Mouse (Mus musculus) T-helper 2 cell (primary cell): ENCODE results near the gene Fkbp10.

ENCODE experiments used
- in situ Hi-C: fragments of 300-600 bp; cut with MboI, MseI; formaldehyde crosslinking; loops from one replicate; pipeline ENCODE4 v1.15.1; 2025; ENCODE audit warnings: high pct_unique_total_duplicates

Gene Fkbp10

DNA sequence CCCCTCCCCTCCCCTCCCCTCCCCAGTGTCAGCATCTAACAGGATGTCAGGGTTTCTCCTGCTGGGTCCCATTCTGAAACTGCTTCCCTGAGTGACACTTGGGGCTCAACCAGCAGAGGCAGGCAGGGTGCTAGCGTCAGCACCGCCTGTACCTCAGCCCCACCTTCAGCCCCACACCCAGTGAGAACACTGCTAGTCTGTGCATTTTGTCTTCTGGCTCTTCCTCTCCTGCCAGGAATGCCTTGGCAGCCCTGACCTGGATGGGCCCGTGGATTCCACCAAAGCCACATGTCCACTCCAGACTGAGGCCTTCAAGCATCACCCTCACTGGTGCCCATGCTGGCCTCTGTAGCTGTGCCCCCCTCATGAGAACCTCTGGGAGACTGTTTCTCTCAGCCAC lies 5.8 kb upstream of the Fkbp10 start:
- in situ Hi-C loops: loop anchor here (5.0 kb wide), 1 partner anchor 42 kb away; no protein-coding TSS in a partner anchor

DNA sequence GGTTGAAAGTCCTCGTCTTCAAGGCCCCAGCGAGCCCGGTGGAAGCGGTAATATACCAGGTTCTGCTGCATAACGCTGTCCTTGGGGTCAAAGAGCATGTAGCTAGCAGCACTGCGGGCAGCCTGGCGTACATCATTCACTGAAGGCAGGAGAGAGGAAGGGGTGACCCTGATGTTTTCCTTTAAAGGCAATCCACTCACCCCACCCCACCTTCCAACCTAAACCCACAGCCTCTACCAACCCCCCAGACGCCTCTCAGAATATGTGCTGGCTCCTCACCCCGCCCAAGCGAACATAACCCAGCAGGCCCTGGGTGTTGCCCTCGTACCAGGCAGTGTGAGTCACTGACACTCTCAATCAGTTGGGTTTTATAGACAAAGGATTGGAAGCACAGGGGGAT lies 3.8 kb upstream of the Fkbp10 start:
- in situ Hi-C loops: no loop called here

DNA sequence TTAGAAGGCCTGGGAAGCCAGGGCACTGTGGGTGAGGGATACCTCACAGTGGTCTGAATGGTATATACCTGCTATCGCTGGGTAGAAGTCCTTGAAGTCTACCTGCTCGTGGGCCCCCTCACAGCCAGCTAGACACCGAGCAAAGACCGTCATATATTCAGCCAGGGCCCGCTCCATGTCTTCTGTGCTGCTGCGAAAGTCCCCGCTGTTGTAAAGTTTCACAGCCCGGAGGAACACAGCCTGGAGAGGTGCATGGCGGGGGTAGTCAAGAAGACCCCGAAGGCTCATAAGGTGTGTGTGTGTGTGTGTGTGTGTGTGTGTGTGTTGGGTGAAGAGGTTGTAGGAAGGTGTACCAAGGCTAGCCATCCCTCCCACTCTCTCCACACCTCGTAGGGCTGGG lies 2.0 kb upstream of the Fkbp10 start:
- in situ Hi-C loops: no loop called here

DNA sequence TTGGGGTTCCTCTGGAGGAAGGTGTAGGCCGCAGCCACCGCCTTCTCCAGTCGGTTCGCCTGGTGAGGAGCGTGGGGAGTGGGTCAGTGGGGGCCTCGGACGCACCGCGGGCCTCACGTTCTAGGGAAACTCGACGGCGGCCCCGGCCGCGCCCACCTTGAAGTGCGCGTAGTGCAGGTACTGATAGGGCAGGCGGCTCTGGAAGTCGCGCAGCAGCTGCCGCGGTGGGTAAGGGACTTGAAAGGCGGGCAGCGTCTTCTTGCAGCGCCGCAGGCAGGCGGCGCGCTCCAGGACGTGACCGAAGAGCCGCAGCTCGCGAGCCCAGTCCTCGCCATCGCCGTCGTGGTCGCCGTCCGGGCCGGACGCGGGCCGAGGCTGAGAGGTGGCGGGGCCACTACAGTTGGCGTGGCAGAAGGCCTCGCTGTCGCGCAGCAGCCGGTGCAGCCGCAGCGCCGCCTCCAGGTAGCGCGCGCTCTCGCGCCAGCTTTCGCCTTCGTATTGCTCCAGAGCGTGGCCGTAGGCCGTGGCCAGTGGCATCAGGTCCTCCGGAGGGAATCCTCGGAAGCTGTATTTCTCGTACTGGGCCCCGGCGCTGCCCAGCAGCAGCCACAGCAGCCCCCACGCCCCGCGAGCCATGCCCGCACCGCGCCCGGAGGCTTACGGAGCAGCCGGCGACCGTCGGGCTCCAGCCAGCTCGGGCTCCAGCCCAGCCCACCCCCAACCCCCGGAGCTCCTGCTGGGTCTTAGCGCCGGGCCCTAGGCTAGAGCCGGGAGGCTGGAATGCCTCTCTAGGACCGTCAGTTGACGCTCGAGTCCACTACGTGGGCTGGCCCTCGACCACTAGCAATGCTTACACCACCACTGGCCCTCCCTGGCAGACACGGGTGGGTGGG lies 1.2 kb upstream of the Fkbp10 start, which contains the start of gene P3h4:
TSS of gene P3h4 (minus strand) at position 816 of the 893 bp plus-strand sequence.
- in situ Hi-C loops: no loop called here

DNA sequence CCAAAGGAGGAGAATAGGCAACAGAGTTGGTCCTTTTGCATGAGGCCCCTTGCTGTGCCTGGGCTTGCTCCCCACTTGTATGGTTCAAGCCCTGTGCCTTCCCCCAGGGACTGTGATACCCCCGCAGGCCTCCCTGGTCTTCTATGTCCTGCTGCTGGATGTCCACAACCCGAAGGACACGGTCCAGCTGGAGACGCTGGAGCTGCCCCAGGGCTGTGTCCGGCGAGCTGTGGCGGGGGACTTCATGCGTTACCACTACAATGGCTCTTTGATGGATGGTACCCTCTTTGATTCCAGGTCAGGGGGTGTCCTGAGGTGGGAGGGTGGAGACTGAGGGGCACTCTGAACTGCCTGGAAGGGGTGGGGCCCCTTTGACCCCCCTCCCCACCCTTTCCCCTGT lies 6.0 kb downstream of the Fkbp10 start:
- in situ Hi-C loops: no loop called here

DNA sequence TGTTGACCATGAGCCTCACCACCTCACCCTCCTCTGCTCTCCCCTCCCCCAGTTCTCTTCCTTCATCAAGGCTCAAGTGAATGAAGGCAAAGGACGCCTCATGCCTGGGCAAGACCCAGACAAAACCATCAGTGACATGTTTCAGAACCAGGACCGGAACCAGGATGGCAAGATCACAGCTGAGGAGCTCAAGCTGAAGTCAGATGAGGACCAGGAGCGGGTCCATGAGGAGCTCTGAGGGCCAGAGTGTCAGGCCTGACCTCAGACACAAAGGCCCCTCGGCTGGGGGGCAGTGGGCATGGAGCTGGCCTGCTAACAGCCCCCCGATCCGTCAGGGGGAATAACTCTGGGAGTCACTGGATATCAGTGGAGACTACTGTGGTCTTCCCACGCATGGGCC lies 8.3 kb downstream of the Fkbp10 start:
- in situ Hi-C loops: no loop called here

DNA sequence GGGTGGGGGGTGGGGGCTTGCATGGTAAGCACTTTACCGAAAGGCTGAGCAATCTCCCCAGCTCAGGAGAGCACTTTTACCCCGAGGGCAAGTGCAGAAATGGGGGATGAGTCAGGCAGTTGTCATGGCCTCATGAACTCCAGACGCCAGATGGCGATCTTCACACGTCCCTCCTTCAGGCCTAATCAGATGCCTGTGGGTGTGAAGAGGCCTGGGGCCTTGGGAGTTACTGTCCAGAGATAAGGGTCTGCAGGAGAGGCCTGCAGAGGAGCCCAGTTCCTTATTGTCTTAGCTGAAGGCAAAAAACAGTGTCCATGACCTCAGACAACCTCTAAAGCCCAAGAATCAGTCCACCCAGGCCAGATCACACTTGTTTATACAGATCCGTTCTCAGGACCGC lies 10.4 kb downstream of the Fkbp10 start:
- in situ Hi-C loops: no loop called here

DNA sequence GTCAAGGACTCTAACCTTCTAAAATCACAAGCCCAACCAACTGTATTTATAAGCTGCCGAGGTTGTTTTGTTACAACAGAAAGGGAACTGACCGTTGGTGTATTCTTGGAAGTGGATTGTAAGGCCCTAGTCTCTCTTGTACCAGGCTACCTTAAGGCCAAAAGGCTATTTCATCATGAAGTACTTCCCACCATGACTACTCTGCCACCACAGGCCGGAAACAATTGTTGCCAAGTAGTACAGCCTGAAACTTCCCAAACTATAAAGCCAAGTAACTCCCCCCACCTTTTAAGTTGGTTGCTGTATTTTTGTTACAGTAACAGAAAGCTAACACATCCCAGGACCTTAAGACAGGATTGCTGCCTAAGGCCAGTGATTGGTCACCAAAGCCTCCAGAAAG lies 11.3 kb downstream of the Fkbp10 start:
- in situ Hi-C loops: no loop called here

DNA sequence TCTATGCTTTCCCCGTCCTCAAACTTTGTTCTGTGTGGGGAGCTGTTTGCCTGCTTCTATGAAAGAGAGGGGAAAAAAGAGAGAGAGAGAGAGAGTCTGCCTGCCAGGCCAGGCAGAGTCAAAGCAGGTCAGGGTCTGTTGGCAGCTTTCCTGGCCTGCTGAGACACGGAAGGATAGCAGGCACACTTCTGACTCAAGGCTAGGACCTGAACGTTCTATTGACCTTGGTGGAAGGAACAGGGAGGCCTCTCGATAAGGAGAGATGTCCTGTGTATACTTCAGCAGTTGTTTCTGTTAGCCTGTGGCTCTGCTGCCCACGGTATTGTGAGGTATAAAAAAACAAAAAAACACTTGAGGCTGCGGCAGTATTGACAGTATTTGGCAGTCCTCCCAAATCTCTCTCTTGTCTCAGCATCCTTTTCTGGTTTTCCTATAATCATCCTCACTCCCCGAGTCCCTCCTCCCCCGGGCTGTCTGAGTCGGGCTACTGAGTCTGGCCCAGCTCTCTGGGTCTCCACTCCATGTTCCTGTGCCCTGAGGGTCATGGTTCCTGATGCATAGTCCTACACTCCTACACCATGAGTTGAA lies 13.2 kb downstream of the Fkbp10 start:
- in situ Hi-C loops: no loop called here

DNA sequence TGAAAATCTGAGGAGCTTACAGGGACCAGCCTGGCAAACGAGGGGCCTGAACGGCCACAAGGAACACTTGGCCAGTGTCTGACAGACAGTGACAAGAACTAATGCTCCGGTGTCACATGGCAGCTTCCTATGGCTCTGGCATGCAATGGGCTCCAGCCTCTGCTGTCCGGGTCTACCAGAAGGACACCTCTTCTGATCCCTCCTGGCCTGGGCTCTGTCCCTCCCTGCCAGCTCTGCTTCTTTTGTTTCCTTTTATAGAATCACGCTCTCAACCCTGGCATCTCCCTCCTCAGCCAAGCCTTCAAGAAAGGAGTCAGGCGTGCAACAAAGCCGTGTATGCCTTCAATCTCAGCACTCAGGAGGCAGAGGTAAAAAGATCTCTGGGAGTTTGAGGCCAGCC lies 14.6 kb downstream of the Fkbp10 start:
- in situ Hi-C loops: no loop called here

DNA sequence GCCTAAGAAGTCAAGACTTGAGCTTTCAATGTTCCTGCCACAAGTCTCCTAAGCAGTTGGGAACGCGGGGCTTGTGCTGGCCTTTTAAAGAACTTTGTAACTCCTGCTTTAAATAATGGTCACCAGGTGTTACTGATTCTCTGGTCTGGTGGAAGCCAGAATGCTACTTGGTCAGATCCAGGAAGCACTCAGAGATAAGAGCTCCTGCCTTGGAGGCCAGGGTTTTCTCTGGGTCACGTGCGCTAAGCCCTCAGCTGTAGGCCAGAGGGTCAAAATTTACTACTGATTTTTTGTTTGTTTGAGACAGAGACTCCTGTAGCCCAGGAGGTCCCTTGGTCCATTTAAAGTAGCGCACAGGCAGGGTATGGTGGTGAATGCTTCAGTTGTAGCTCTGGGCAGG lies 16.5 kb downstream of the Fkbp10 start:
- in situ Hi-C loops: no loop called here

DNA sequence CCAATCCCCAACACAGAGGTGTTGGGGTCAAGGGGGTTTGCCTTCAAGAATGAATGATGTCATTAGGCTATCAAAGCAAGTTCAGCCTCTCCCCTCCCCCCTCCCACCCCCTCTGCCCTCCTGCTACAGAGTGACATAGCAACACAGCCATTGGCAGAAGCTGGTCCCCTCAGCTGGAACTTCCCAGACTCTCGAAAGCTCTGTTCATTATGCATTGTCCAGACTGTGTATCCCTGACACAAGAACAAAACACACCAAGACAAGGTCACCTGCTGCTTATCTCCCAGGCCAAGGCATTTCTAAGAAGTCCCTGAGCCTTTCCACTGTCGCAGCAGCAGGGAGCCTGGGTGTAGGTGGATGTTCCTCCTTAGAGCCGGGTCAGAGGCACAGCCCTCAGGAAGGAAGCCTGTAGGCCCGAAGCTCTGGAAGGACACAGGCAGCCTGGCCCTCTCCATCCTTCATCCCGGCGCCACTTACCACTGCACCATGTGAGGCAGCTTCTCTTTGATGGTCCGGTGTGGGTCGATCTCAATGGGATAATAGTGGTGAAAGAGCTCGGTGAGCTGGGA lies 20.3 kb downstream of the Fkbp10 start:
- in situ Hi-C loops: no loop called here

DNA sequence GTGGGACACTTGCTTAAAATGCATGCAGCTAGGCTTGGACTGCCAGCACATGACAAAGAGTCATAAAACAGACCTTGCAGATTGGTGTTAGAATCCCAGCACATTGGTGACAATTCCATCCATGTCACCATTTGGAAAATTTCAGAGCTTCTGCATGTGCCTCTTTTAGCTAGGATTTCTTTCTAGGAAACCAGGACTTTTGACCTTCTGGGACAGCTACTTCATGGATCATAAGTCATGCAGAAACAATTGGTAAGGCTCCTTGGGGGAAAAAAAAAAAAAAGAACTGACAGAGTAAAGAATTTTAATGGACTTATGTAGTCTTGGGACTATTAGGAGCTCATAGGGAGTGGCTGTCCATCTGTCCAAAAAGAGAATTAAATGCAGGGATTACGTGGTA lies 22.4 kb downstream of the Fkbp10 start:
- in situ Hi-C loops: no loop called here

DNA sequence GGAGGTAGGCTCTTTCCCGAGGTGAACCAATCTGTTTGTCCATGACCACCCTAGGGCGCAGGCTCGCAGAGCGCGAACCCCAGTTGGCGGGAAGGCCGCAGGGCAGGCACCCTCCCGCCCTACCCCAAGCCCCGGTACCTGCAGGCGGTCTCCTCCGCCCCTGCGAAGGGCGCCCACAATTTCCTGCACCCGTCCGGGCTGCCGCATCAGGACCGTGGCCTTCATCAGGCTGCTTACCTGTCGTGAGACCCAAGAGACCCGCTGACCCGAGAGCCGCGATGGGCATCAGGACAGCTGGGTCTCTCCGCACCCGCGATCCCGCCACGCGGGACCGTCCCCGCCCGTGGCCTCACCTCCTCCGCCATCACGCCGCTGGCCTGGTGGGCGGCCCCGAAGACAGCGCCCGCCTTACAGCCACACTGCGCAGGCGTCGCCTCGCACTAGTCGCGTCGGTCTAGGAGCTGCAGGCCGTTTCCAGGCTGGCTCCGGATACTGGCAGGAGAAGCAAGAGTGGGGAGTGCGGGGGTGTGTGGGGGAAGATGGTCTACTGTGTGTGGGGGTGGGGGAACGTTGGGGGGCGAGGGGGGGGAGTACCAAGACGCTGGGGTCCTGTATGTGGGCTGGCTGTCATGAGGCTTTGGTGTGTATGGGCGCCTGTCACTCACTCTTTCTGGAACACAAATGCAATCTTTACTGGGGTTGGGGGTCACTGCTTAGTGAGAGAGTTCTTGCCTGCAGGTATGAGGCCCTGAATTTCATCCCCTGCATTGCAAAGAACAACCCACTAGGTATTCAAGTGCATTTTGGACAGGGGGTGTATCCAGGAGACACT lies 25.4 kb downstream of the Fkbp10 start:
- in situ Hi-C loops: loop anchor here (10.0 kb wide), 1 partner anchor 1774 kb away; no protein-coding TSS in a partner anchor

DNA sequence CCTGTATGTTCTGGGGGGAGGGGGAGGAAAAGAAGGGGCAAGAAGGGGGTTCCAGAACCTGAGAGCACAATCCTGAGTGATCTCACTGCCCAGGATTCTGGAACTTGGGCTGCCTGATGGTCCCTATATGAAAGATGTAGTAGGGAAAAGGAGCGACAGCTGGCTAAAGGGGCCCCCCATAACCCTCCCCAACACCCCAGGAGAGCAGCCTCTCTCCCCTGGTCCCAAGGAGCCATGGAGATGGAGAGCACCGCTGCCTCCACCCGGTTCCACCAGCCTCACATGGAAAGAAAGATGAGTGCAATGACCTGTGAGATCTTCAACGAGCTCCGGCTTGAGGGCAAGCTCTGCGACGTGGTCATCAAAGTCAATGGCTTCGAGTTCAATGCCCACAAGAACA lies 26.3 kb downstream of the Fkbp10 start, which contains the start of the genes Nt5c3b and Klhl10:
TSS of gene Nt5c3b (minus strand) at position 12 of the 400 bp plus-strand sequence.
TSS of gene Klhl10 (plus strand) at position 121 of the 400 bp plus-strand sequence.
- in situ Hi-C loops: loop anchor here (10.0 kb wide), 1 partner anchor 1773 kb away; no protein-coding TSS in a partner anchor

DNA sequence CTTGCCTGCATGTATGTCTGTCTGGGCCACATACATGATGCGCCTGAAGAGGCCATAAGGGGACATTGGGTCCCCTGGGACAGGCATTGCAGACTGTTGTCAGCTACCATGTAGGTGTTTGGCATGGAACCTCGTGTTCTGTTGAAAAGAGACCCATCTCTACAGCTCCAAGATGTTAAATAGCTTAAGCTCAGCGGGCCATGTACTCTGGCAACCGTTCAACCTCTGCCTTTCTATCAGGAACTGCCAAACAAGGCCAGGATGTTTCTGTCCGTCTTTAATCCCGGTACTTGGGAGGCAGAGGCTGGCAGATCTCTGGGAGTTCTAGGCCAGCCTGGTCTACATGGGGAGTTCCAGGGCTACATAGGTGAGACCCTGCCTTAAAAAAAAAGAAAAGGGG lies 27.1 kb downstream of the Fkbp10 start:
- in situ Hi-C loops: loop anchor here (10.0 kb wide), 1 partner anchor 1772 kb away; no protein-coding TSS in a partner anchor

DNA sequence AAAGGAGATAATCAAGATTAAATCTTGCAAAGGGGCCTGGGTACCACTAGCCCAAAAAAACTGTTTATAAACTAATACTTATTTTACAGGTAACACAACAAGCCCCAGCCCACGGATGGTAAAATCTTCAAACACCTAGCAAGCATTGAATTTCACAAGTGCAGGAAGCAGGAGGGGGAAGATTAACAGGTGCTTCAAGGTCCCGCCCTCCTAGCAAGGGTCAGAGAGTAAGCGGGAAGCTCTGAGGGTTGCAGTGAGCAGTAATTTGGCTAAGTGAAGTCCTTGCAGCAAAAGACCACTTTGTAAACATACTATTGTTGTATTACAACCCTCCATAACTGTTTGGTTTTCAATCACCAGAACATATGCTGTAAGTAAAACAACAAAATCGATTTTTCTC lies 41.8 kb downstream of the Fkbp10 start:
- in situ Hi-C loops: no loop called here

DNA sequence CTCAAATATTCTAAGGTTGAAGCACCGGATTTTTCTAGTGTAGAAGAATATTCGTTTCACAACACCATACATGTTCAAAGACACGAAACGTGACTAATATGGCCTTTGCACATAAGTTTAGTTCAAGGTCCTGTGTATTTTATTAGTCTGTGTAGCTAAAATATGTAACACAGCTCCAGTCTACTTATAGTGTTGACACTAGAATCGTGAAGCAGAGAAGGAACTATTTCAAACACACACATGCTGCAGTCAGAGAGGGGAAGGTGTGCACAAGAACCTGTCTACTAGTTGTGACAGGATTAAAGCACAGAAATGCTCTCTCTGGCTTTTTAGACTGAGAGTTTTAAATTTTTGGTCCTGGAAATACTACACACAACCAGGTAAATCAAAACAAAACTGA lies 42.2 kb downstream of the Fkbp10 start:
- in situ Hi-C loops: no loop called here

DNA sequence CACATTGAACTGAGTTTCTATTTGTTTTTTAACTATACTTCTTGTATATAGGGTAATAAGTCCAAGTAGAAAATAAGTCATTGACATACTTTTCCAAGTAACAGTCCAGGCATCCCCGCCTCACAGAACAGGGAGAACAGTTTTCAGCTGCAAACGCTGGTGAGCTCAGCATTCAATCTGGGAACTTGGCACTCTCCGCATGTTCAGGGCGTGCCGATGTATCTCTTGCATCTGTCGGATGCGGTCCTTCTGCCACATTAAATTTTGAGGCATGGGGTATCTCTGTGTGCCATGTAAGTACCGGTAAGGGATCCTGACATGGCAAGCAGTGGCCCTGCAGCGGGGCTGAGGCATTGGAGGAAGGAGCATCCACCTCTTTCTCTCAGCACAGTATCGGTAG lies 47.2 kb downstream of the Fkbp10 start:
- in situ Hi-C loops: no loop called here

DNA sequence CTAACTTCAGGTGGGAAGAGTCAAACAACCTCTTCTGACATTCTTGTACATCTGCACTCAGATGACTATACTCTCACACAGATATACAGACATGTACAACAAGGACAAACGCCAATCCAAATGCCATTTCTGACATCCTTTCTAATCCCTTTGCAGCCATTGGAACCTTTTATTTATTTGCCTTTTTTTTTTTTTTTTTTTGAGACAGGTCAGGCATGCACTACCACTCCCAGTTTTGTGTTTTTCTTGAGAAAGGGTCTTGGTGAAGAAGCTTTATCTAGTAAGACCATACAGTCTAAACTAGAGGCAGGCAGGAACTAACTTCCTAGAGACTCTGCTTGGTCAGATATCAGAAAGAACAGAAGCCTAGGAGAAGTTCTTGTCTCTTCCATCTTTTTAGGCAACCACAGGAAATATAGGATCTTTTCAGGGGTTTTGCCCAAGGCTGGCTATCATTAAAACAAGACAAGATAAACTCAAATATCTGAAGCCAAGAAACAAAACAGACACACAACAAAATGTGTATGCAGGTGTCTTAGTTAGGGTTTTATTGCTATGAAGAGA lies 49.8 kb downstream of the Fkbp10 start:
- in situ Hi-C loops: no loop called here

DNA sequence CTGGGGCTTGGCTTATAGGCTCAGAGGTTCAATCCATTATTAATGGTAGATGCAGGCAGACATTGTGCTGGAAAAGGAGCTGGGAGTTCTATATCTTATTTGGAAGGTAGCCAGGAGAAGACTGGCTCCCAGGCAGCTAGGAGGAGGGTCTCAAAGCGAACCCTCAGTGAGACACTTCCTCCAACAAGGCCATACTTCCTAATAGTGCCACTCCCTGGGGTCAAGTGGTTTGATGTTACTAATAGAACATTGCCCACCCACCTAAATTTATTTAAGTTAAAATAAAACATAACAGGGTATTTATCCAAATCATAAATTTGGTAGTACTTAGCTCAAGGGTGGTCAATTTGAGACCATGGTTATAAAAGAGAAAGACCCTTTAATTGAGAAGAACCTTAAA lies 50.3 kb downstream of the Fkbp10 start:
- in situ Hi-C loops: no loop called here
